Mouse (Mus musculus): ENCODE results near the gene Acy3.
"Not testable (repeated sequence)": the region's sequence is repeated elsewhere in the genome, so short reads cannot be mapped to it uniquely, and the experiment has no call there.

Gene Acy3

GRCm38 (mm10) chr19:3974608-3975007, 11.8 kb upstream of the Acy3 start:
- not testable (repeated sequence) for DNase-seq (ENCODE audit: low read depth, low spot score)

- no peak for DNase-seq (ENCODE audit: low read depth, low spot score)
Observed at GRCm38 (mm10) chr19:3975866-3976265, 10.5 kb upstream of the Acy3 start.

- DNase-seq (ENCODE audit: low read depth, low spot score): peak; percentile 86
Observed at GRCm38 (mm10) chr19:3980309-3980708, 6.1 kb upstream of the Acy3 start.

GRCm38 (mm10) chr19:3980917-3981316, 5.5 kb upstream of the Acy3 start:
- no peak for DNase-seq (ENCODE audit: low read depth, low spot score)

- DNase-seq (ENCODE audit: low read depth, low spot score): no peak
Observed at GRCm38 (mm10) chr19:3983527-3984200, 2.7 kb upstream of the Acy3 start.

- DNase-seq (ENCODE audit: low read depth, low spot score): no peak
Observed at GRCm38 (mm10) chr19:3985261-3985681, 1.1 kb upstream of the Acy3 start.

- DNase-seq (ENCODE audit: low read depth, low spot score): no peak
Observed at GRCm38 (mm10) chr19:3988066-3988465, 1.7 kb downstream of the Acy3 start.

- DNase-seq (ENCODE audit: low read depth, low spot score): peak; percentile 63
Observed at GRCm38 (mm10) chr19:3988750-3989149, 2.4 kb downstream of the Acy3 start.

- no peak for DNase-seq (ENCODE audit: low read depth, low spot score)
Observed at GRCm38 (mm10) chr19:3990804-3991203, 4.4 kb downstream of the Acy3 start.

GRCm38 (mm10) chr19:3991562-3991961, 5.2 kb downstream of the Acy3 start:
- no peak for DNase-seq (ENCODE audit: low read depth, low spot score)

GRCm38 (mm10) chr19:3991966-3992365, 5.6 kb downstream of the Acy3 start:
- DNase-seq (ENCODE audit: low read depth, low spot score): no peak

GRCm38 (mm10) chr19:3992416-3992815, 6.0 kb downstream of the Acy3 start, which contains the start of gene Tbx10:
TSS of gene Tbx10 (plus strand) at chr19:3992752.
- no peak for DNase-seq (ENCODE audit: low read depth, low spot score)

GRCm38 (mm10) chr19:3994932-3995331, 8.6 kb downstream of the Acy3 start:
- no peak for DNase-seq (ENCODE audit: low read depth, low spot score)

- DNase-seq (ENCODE audit: low read depth, low spot score): no peak
Observed at GRCm38 (mm10) chr19:3995505-3995904, 9.1 kb downstream of the Acy3 start.

- DNase-seq (ENCODE audit: low read depth, low spot score): no peak
Observed at GRCm38 (mm10) chr19:3996106-3996505, 9.7 kb downstream of the Acy3 start.

GRCm38 (mm10) chr19:3996747-3997146, 10.4 kb downstream of the Acy3 start:
- DNase-seq (ENCODE audit: low read depth, low spot score): no peak

- no peak for DNase-seq (ENCODE audit: low read depth, low spot score)
Observed at GRCm38 (mm10) chr19:3997231-3997630, 10.9 kb downstream of the Acy3 start.

GRCm38 (mm10) chr19:3998335-3998734, 12.0 kb downstream of the Acy3 start:
- no peak for DNase-seq (ENCODE audit: low read depth, low spot score)

GRCm38 (mm10) chr19:3999121-3999730, 12.9 kb downstream of the Acy3 start:
- no peak for DNase-seq (ENCODE audit: low read depth, low spot score)

- DNase-seq (ENCODE audit: low read depth, low spot score): peak; percentile 97
Observed at GRCm38 (mm10) chr19:4000119-4000900, 13.9 kb downstream of the Acy3 start, which contains the start of the genes Nudt8 and Gm49405. TSS of gene Nudt8 (plus strand) at chr19:4000580. TSS of gene Gm49405 (plus strand) at chr19:4000626.

GRCm38 (mm10) chr19:4000949-4001525, 14.7 kb downstream of the Acy3 start:
- no peak for DNase-seq (ENCODE audit: low read depth, low spot score)

GRCm38 (mm10) chr19:4001752-4002151, 15.4 kb downstream of the Acy3 start:
- DNase-seq (ENCODE audit: low read depth, low spot score): no peak
